Comparison of ENCODE assay signal across 8 mouse cellular contexts in genomic region chr19:47836701-47837526, GRCm38 (mm10). TPM values are rescaled to one million over a fixed set of nuclear protein-coding genes. Genes with fewer than 3 reads are reported as not detected.
DNase-seq lines count a peak whose midpoint lies in the region; TF ChIP-seq lines count a peak whose summit lies in the region.

No protein-coding gene starts in this region.

- intact Hi-C loops in gastrocnemius, adult 2 months (cut with DNase I) = no loop called here
- intact Hi-C loops in left cerebral cortex, postnatal 4 days (cut with DNase I) = no loop called here

- DNase-seq in adrenal gland, adult 18-20 months (ENCODE audit: low spot score in 2 of 2) = peak; percentile 33 to 45
- peak; percentile 51 to 57 for DNase-seq in cerebellum, postnatal 36 days
- peak; percentile 70 for DNase-seq in gastrocnemius, adult 2 months
- DNase-seq in hindlimb bud, embryonic 11.5 days (ENCODE audit: extremely low spot score, low read depth, low spot score) = peak; percentile 49
- DNase-seq in left cerebral cortex, postnatal 4 days = peak; percentile 70
- DNase-seq in mesoderm, embryonic 11.5 days (ENCODE audit: low read depth, low spot score) = peak; percentile 82
- DNase-seq in right cerebral cortex, postnatal 14 days = peak; percentile 63
- no peak for DNase-seq in c-Kit-positive CD71-positive TER-119-positive erythroid progenitor cells, embryonic 14.5 days (ENCODE audit: low spot score)

- no peak overlapping the region for H3K27ac ChIP-seq in gastrocnemius, adult 2 months

- peak; percentile 32 for TF ChIP-seq CTCF in gastrocnemius, adult 2 months (IDR thresholded peaks at IDR 0.05)

- H3K4me3 ChIP-seq in gastrocnemius, adult 2 months = peak overlapping the region; percentile 69

RNA-seq across cellular contexts. Expression of gene Gsto1, which starts 17.9 kb away (rescaled TPM):
- total RNA-seq in adrenal gland, adult 18-20 months (2021) = 100 to 1,000 TPM in 1 of 2 experiments, 10 to 100 TPM in 1; 82.8 to 101 TPM
- 10 to 100 TPM; 43.7 to 70.1 TPM for total RNA-seq in gastrocnemius, adult 2 months (2021)
- 10 to 100 TPM; 88.3 to 91.0 TPM for total RNA-seq in left cerebral cortex, postnatal 4 days (2021)

RNA-seq across cellular contexts. Expression of gene Gsto2, which starts 28.4 kb away (rescaled TPM):
- 1 to 10 TPM; 2.1 to 3.1 TPM for total RNA-seq in adrenal gland, adult 18-20 months (2021)
- total RNA-seq in gastrocnemius, adult 2 months (2021) = under 1 TPM; 0.51 to 0.73 TPM
- under 1 TPM; 0.78 to 0.93 TPM for total RNA-seq in left cerebral cortex, postnatal 4 days (2021)
